Mouse (Mus musculus) cortical plate, adult 2 months (tissue): Measurements from ENCODE around the gene Hivep3.

Source experiments
- CTCF ChIP-seq: fragments of 200-500 bp; IDR thresholded peaks from 2 replicates; pipeline ENCODE4 v1.5.1; 2011; ENCODE audit warnings: mild to moderate bottlenecking, control low read depth, low read length; ENCODE audit not compliant: insufficient read depth; ENCODE audit errors: extremely low read depth
- POLR2A ChIP-seq: fragments of 200-500 bp; IDR thresholded peaks from 2 replicates; pipeline ENCODE4 v1.6.1; 2011; ENCODE audit warnings: mild to moderate bottlenecking, low read length, control low read depth; ENCODE audit not compliant: insufficient read depth; ENCODE audit errors: extremely low read depth

DNA sequence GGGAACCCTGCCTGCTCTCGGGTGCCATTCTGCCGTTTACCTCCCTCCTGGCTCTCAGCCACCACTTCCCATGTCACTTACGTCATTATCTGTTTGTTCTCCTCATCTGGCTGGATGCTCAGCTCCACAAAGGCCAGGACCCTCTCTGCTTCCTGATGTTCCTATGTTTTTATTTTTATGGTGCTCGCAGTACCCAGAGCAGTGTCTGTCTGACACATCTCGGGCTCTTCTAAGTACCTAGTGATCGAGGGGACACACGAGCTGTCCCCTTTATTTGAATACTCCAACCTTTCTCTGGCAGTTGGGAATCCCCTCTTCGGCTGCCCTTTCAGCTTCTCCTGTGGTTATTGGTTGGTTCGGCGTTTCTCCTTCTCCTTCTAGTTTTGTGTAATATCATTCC, 325.2 kb downstream of the Hivep3 start:
- no peak for TF ChIP-seq POLR2A
- no peak for TF ChIP-seq CTCF
